Mouse (Mus musculus): ENCODE results near the gene Omg. TPM values are rescaled to one million over a fixed set of nuclear protein-coding genes. Genes with fewer than 3 reads are reported as not detected.

Gene Omg
- polyA plus RNA-seq, 1 experiment from 2014 or later = 0.14 TPM

DNA sequence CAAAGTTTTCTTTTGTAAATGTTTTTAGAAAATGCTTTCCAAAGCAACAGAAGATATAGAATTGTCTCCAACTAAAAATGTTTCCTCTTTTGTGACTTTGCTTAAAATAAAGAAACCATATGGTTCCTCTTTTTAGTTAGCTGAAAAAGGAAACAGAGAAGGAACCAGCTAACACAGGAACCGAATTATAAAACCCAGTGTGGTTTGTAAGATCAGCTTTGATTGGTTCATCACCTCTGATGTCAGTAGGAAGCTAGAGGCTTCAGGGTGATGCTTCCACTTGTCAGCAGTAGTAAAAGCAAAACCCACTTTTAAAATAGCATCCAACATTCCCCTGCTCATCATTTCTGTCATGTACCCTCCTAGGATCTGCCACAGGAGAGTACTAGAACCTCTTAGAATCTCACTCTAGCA is 16.0 kb upstream of the Omg start:
- Histone ChIP-seq H3K36me3 (ENCODE audit: insufficient read depth, low read length) (no peaks in the 10 kb centered on the region), H3K27ac (ENCODE audit: low read length) (no peak overlapping the region), H3K9ac (replicated peaks; ENCODE audit: low read length) (no peak overlapping the region), H3K27me3 (ENCODE audit: insufficient read depth, low read length) (no peaks in the 10 kb centered on the region), H3K4me2 (replicated peaks; ENCODE audit: low read depth, low read length) (no peak overlapping the region), H3K4me1 (ENCODE audit: insufficient read depth, low read length) (peaks cover 7% of the 10 kb centered on the region), H3K9me3 (ENCODE audit: low read length) (no peaks in the 10 kb centered on the region), H3K4me3 (ENCODE audit: low read length) (no peak overlapping the region)
- WGBS = 62% methylated on average over 1 of the region's 1 CpGs
- ATAC-seq (ENCODE audit: low FRiP score, low TSS enrichment) = no peak

DNA sequence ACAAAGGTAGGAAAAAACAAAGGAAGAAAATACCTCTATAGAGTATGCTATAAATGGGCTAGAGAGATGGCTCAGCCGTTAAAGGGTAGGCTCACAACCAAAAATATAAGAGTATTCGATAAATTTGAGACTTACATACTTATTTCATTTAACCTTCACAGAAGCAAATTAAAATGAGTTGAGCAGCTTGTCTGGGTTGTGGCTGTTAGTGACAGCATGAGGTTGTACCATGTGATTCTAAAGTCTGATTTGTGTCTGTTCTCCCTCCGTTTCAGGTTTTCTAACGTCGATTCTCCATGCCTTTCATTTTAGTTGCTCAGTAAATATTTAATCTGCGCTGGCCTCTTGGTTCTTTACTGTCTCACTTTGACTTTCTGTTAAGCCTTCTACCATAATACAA is 15.4 kb upstream of the Omg start:
- H3K27me3 ChIP-seq (ENCODE audit: insufficient read depth, low read length) = no peaks in the 10 kb centered on the region
- no peaks in the 10 kb centered on the region for H3K36me3 ChIP-seq (ENCODE audit: insufficient read depth, low read length)
- no peak overlapping the region for H3K4me3 ChIP-seq (ENCODE audit: low read length)
- no peaks in the 10 kb centered on the region for H3K9me3 ChIP-seq (ENCODE audit: low read length)
- no peak overlapping the region for H3K4me2 ChIP-seq (replicated peaks; ENCODE audit: low read depth, low read length)
- no peak for ATAC-seq (ENCODE audit: low FRiP score, low TSS enrichment)
- H3K4me1 ChIP-seq (ENCODE audit: insufficient read depth, low read length) = peaks cover 7% of the 10 kb centered on the region
- no peak overlapping the region for H3K9ac ChIP-seq (replicated peaks; ENCODE audit: low read length)
- no peak overlapping the region for H3K27ac ChIP-seq (ENCODE audit: low read length)
- WGBS = 85% methylated on average over 6 of the region's 6 CpGs

GRCm38 (mm10) chr11:79515798-79516197 is 11.9 kb upstream of the Omg start:
- Histone ChIP-seq H3K27me3 (ENCODE audit: insufficient read depth, low read length) (no peaks in the 10 kb centered on the region), H3K9me3 (ENCODE audit: low read length) (no peaks in the 10 kb centered on the region), H3K9ac (replicated peaks; ENCODE audit: low read length) (no peak overlapping the region), H3K27ac (ENCODE audit: low read length) (no peak overlapping the region), H3K4me3 (ENCODE audit: low read length) (no peak overlapping the region), H3K4me2 (replicated peaks; ENCODE audit: low read depth, low read length) (no peak overlapping the region), H3K4me1 (ENCODE audit: insufficient read depth, low read length) (no peaks in the 10 kb centered on the region), H3K36me3 (ENCODE audit: insufficient read depth, low read length) (no peaks in the 10 kb centered on the region)
- no peak for ATAC-seq (ENCODE audit: low FRiP score, low TSS enrichment)
- 97% methylated on average over 2 of the region's 2 CpGs for WGBS

DNA sequence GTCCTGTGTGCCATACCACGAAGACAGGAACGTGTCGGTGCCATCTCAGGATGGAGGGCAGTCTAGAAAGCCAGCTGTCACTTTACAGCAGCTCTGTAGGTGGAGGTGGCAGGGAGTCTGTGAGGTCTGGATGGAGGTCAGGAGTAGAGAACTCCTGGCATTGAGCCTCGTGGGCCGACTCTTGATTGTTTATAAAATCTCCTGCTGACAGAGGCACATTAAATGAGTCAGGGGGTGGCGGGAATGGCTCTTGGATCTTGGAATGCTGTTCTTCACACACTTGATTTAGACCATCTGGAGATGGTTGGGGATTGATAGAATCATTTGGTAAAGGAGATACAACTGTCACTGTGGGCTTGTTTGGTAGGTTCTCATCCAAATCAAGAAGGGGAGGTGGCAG is 11.4 kb upstream of the Omg start:
- WGBS = 61% methylated on average over 6 of the region's 6 CpGs
- no peak overlapping the region for H3K9ac ChIP-seq (replicated peaks; ENCODE audit: low read length)
- H3K27ac ChIP-seq (ENCODE audit: low read length) = no peak overlapping the region
- H3K36me3 ChIP-seq (ENCODE audit: insufficient read depth, low read length) = no peaks in the 10 kb centered on the region
- H3K27me3 ChIP-seq (ENCODE audit: insufficient read depth, low read length) = no peaks in the 10 kb centered on the region
- no peak overlapping the region for H3K4me3 ChIP-seq (ENCODE audit: low read length)
- H3K4me2 ChIP-seq (replicated peaks; ENCODE audit: low read depth, low read length) = no peak overlapping the region
- ATAC-seq (ENCODE audit: low FRiP score, low TSS enrichment) = no peak
- no peaks in the 10 kb centered on the region for H3K9me3 ChIP-seq (ENCODE audit: low read length)
- no peaks in the 10 kb centered on the region for H3K4me1 ChIP-seq (ENCODE audit: insufficient read depth, low read length)

GRCm38 (mm10) chr11:79511970-79512369 is 8.1 kb upstream of the Omg start:
- WGBS = 89% methylated on average over 3 of the region's 3 CpGs
- no peak for ATAC-seq (ENCODE audit: low FRiP score, low TSS enrichment)

GRCm38 (mm10) chr11:79504506-79504905 is 622 bp upstream of the Omg start:
- 0 out of 2 replicates have a peak, but pooled peaks cover 2% of the 10 kb centered on the region for H3K36me3 ChIP-seq (ENCODE audit: insufficient read depth, low read length)
- no peak overlapping the region for H3K4me2 ChIP-seq (replicated peaks; ENCODE audit: low read depth, low read length)
- ATAC-seq (ENCODE audit: low FRiP score, low TSS enrichment) = no peak
- no peaks in the 10 kb centered on the region for H3K27me3 ChIP-seq (ENCODE audit: insufficient read depth, low read length)
- WGBS = 88% methylated on average over 7 of the region's 7 CpGs
- H3K9me3 ChIP-seq (ENCODE audit: low read length) = no peaks in the 10 kb centered on the region
- no peak overlapping the region for H3K4me3 ChIP-seq (ENCODE audit: low read length)
- 0 out of 2 replicates have a peak, but pooled peaks cover 3% of the 10 kb centered on the region for H3K4me1 ChIP-seq (ENCODE audit: insufficient read depth, low read length)
- no peak overlapping the region for H3K27ac ChIP-seq (ENCODE audit: low read length)
- H3K9ac ChIP-seq (replicated peaks; ENCODE audit: low read length) = no peak overlapping the region

More at GRCm38 (mm10) chr11:79511970-79512369, 8.1 kb upstream of the Omg start:
- Histone ChIP-seq H3K4me1 (ENCODE audit: insufficient read depth, low read length) (no peaks in the 10 kb centered on the region), H3K27me3 (ENCODE audit: insufficient read depth, low read length) (no peaks in the 10 kb centered on the region), H3K27ac (ENCODE audit: low read length) (no peak overlapping the region), H3K9me3 (ENCODE audit: low read length) (no peaks in the 10 kb centered on the region), H3K9ac (replicated peaks; ENCODE audit: low read length) (no peak overlapping the region), H3K4me2 (replicated peaks; ENCODE audit: low read depth, low read length) (no peak overlapping the region), H3K4me3 (ENCODE audit: low read length) (no peak overlapping the region), H3K36me3 (ENCODE audit: insufficient read depth, low read length) (no peaks in the 10 kb centered on the region)

DNA sequence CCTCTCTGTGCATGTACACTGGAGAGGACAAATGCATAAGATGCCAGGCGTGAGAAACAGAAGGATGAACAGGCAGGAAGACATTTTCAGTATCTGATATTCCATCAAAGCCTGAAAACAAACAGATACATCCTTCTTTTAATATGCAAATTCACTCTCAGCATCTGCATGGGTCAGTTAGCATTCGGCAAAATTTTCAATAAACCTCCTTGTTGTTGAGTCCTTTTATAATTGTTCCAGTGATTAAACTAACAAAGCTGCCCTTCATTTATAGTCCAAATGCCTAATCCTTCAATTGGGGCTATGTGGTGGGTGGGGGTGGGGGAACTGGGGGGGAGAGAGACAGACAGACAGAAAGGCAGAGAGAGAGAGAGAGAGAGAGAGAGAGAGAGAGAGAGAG is 967 bp downstream of the Omg start:
- ATAC-seq (ENCODE audit: low FRiP score, low TSS enrichment) = no peak
- WGBS = 80% methylated on average over 2 of the region's 2 CpGs

DNA sequence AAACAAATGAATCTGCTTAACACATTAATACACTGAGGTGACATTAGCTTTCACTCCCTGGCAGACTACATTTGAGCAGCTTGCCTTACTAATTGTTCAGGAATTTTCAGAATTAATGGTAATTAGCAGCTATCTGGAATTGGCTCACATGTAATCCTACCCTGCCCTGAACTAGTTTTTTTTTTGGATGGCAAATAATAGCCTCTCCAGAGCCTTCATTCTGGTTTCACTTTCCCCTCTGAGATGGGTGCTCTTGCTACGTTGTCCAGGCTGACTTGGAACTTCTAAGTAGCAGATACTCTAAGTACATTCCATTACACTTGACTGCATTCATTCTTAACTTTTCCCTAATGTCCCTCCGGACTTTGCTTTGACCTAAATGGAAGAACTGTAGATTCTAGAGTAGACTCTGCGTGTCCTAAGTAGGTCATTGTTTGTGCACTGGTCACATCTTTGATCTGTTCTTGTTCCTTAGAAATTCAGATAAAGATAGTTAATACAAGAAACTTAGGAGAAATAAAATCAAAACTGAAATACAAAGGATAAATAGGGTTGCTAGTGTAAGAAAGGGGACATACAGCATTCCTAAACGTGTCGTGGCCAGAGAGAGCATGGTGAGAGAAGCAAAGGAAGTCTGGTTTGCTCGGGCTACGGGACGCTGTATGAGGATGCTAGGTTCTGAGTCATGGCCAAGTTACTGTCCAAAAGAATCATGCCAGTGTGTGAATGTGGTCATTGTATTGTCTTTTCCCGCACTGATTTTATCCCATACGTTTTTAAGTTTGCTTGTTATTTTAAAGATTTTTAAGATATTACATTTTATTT is 8.7 kb downstream of the Omg start:
- Histone ChIP-seq H3K4me2 (replicated peaks; ENCODE audit: low read depth, low read length) (no peak overlapping the region), H3K27me3 (ENCODE audit: insufficient read depth, low read length) (no peaks in the 10 kb centered on the region), H3K27ac (ENCODE audit: low read length) (no peak overlapping the region), H3K4me3 (ENCODE audit: low read length) (no peak overlapping the region), H3K4me1 (ENCODE audit: insufficient read depth, low read length) (no peaks in the 10 kb centered on the region), H3K9ac (replicated peaks; ENCODE audit: low read length) (no peak overlapping the region), H3K9me3 (ENCODE audit: low read length) (no peaks in the 10 kb centered on the region), H3K36me3 (ENCODE audit: insufficient read depth, low read length) (0 out of 2 replicates have a peak, but pooled peaks cover 4% of the 10 kb centered on the region)
- no peak for ATAC-seq (ENCODE audit: low FRiP score, low TSS enrichment)
- WGBS = 76% methylated on average over 10 of the region's 10 CpGs

More for the DNA sequence above, 967 bp downstream of the Omg start:
- H3K36me3 ChIP-seq (ENCODE audit: insufficient read depth, low read length) = 0 out of 2 replicates have a peak, but pooled peaks cover 2% of the 10 kb centered on the region
- no peak overlapping the region for H3K4me2 ChIP-seq (replicated peaks; ENCODE audit: low read depth, low read length)
- no peak overlapping the region for H3K4me3 ChIP-seq (ENCODE audit: low read length)
- H3K9ac ChIP-seq (replicated peaks; ENCODE audit: low read length) = no peak overlapping the region
- H3K27me3 ChIP-seq (ENCODE audit: insufficient read depth, low read length) = no peaks in the 10 kb centered on the region
- 0 out of 2 replicates have a peak, but pooled peaks cover 3% of the 10 kb centered on the region for H3K4me1 ChIP-seq (ENCODE audit: insufficient read depth, low read length)
- H3K9me3 ChIP-seq (ENCODE audit: low read length) = no peaks in the 10 kb centered on the region
- H3K27ac ChIP-seq (ENCODE audit: low read length) = no peak overlapping the region

- Histone ChIP-seq H3K9ac (replicated peaks; ENCODE audit: low read length) (no peak overlapping the region), H3K4me2 (replicated peaks; ENCODE audit: low read depth, low read length) (no peak overlapping the region), H3K4me1 (ENCODE audit: insufficient read depth, low read length) (no peaks in the 10 kb centered on the region), H3K27ac (ENCODE audit: low read length) (no peak overlapping the region), H3K9me3 (ENCODE audit: low read length) (no peaks in the 10 kb centered on the region), H3K27me3 (ENCODE audit: insufficient read depth, low read length) (no peaks in the 10 kb centered on the region), H3K36me3 (ENCODE audit: insufficient read depth, low read length) (peaks cover 7% of the 10 kb centered on the region), H3K4me3 (ENCODE audit: low read length) (no peak overlapping the region)
- no peak for ATAC-seq (ENCODE audit: low FRiP score, low TSS enrichment)
Observed at GRCm38 (mm10) chr11:79484721-79485120, 19.2 kb downstream of the Omg start.

DNA sequence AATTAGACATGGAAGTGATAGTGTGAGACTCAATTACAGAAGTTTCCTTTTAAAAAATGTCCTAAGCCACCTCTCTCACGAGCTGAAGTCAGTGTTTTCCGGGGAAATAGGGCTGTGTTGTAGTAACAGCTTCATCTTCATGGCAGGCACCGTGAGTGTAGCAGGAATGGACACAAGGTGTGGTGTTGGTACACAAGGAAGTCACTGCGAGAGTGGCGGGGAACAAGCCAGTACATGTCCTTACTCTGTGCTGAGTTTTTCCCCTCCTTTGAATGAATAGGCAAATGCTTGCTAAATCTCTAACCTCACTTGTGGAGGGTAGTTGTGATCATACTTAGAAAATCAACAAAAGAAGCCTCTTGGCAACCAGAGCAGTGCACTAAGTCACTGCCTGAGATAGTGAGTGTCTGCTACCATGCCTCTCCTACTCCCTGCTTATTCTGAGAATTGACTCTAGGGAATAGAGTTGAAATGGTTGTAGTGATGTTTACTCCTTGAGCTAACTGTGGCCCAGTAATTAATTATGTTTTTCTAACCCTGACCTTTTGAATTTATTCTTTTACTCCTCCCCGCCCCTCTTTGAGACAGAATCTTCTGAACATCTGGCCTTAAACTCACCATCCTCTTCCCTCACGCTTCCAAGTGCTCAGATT is 19.9 kb downstream of the Omg start:
- WGBS = 65% methylated on average over 7 of the region's 7 CpGs
- H3K4me1 ChIP-seq (ENCODE audit: insufficient read depth, low read length) = no peaks in the 10 kb centered on the region
- no peak overlapping the region for H3K9ac ChIP-seq (replicated peaks; ENCODE audit: low read length)
- H3K4me3 ChIP-seq (ENCODE audit: low read length) = no peak overlapping the region
- H3K27ac ChIP-seq (ENCODE audit: low read length) = no peak overlapping the region
- no peaks in the 10 kb centered on the region for H3K9me3 ChIP-seq (ENCODE audit: low read length)
- no peaks in the 10 kb centered on the region for H3K27me3 ChIP-seq (ENCODE audit: insufficient read depth, low read length)
- H3K4me2 ChIP-seq (replicated peaks; ENCODE audit: low read depth, low read length) = no peak overlapping the region
- peaks cover 7% of the 10 kb centered on the region for H3K36me3 ChIP-seq (ENCODE audit: insufficient read depth, low read length)
- no peak for ATAC-seq (ENCODE audit: low FRiP score, low TSS enrichment)

Measured in kidney, embryonic 16.5 days (tissue).